Mouse (Mus musculus) embryonic facial prominence, embryonic 11.5 days (tissue): ENCODE measurements at regions not wholly inside any gene's neighbourhood (a gene's known extent, or its start where the extent isn't known, plus 50 kb on each side); places are given as distances from the start of the nearest gene placed in this dataset.

Experiments
- ATAC-seq: fragments of 200-750 bp; cut with Nextera tagmentation; replicated peaks from 2 replicates; pipeline ENCODE4 v1.8.0; 2017; ENCODE audit warnings: low read depth; ENCODE audit not compliant: insufficient number of reproducible peaks, low FRiP score, low TSS enrichment
- DNase-seq: peaks from one replicate; pipeline ENCODE4 v3.0.0-alpha.2; 2015; ENCODE audit warnings: low spot score
- H3K27ac ChIP-seq: fragments of 300-500 bp; sonication (generic); replicated peaks from 2 replicates; pipeline ENCODE4 v1.5.1; 2014; ENCODE audit warnings: mild to moderate bottlenecking, low read depth, low read length, control low read depth
- H3K27me3 ChIP-seq: fragments of 300-500 bp; sonication (generic); 2 replicates; pipeline ENCODE4 v1.6.1; 2014; ENCODE audit warnings: mild to moderate bottlenecking, low read length, moderate library complexity, mixed read lengths; ENCODE audit not compliant: control insufficient read depth, insufficient read depth
- H3K36me3 ChIP-seq: fragments of 300-500 bp; sonication (generic); replicated peaks from 2 replicates; pipeline ENCODE4 v1.6.1; 2014; ENCODE audit warnings: low read depth, mild to moderate bottlenecking, low read length, moderate library complexity, mixed read lengths; ENCODE audit not compliant: control insufficient read depth, insufficient read depth
- H3K4me1 ChIP-seq: fragments of 300-500 bp; sonication (generic); 2 replicates; pipeline ENCODE4 v1.6.1; 2014; ENCODE audit warnings: low read length, mixed read lengths; ENCODE audit not compliant: control insufficient read depth, insufficient read depth
- H3K4me2 ChIP-seq: fragments of 300-500 bp; sonication (generic); 2 replicates; pipeline ENCODE4 v1.6.1; 2014; ENCODE audit warnings: low read depth, mild to moderate bottlenecking, control low read depth, low read length, moderate library complexity
- H3K4me3 ChIP-seq: fragments of 300-500 bp; sonication (generic); 2 replicates; pipeline ENCODE4 v1.5.1; 2014; ENCODE audit warnings: low read depth, low read length, control low read depth
- H3K9ac ChIP-seq: fragments of 300-500 bp; sonication (generic); replicated peaks from 2 replicates; pipeline ENCODE4 v1.6.1; 2014; ENCODE audit warnings: mild to moderate bottlenecking, control low read depth, low read length
- H3K9me3 ChIP-seq: fragments of 300-500 bp; sonication (generic); replicated peaks from 2 replicates; pipeline ENCODE4 v1.6.1; 2016; ENCODE audit warnings: mild to moderate bottlenecking, low read length, inconsistent platforms, mixed read lengths; ENCODE audit not compliant: control insufficient read depth
- WGBS: fragments of 180-500 bp; shearing (Covaris S2); extraction: QIAGEN DNeasy Blood & Tissue Kit; methylation state at CpG from one replicate; pipeline ENCODE4 v1.1.7; 2014; 5-methylcytosine and 5-hydroxymethylcytosine counted together

DNA sequence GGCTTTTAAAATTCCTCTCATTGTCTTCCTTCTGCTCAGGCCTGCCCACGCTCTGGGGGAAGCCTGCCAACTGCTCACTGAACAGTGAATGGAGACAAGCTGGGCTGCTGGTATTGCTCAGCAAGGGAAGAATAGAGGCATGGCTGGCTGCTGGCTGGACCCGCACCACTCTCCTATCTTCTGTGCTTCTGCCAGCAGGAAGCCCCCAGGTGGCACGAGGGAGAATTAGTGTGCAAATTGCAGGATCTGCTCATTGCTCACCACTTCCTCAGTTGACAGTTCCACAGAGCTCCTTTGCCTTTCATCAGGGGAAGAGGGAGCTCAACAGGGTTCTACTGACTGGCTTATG lies 209.9 kb upstream of the Tet2 start:
- Histone ChIP-seq H3K4me3 (no peak overlapping the region), H3K4me1 (no peaks in the 10 kb centered on the region), H3K9ac (no peak overlapping the region), H3K4me2 (no peak overlapping the region), H3K27ac (no peak overlapping the region), H3K9me3 (no peaks in the 10 kb centered on the region), H3K27me3 (no peaks in the 10 kb centered on the region), H3K36me3 (no peaks in the 10 kb centered on the region)
- WGBS, result 17% methylated on average over 3 of the region's 3 CpGs
- no peak for DNase-seq
- no peak for ATAC-seq

- Histone ChIP-seq H3K9me3 (no peaks in the 10 kb centered on the region), H3K27ac (no peak overlapping the region), H3K36me3 (no peaks in the 10 kb centered on the region), H3K4me3 (no peak overlapping the region), H3K4me1 (no peaks in the 10 kb centered on the region), H3K9ac (no peak overlapping the region), H3K27me3 (no peaks in the 10 kb centered on the region), H3K4me2 (no peak overlapping the region)
- ATAC-seq (no peak), DNase-seq (no peak)
- 63% methylated on average over 12 of the region's 12 CpGs for WGBS
These were observed 212.9 kb upstream of the Tet2 start for GRCm38 (mm10) chr3:133757756-133758420.

GRCm38 (mm10) chr3:133758421-133758820 lies 213.5 kb upstream of the Tet2 start:
- H3K9ac ChIP-seq, result no peak overlapping the region
- ATAC-seq, result no peak
- H3K4me2 ChIP-seq, result no peak overlapping the region
- H3K36me3 ChIP-seq, result no peaks in the 10 kb centered on the region
- DNase-seq, result no peak
- H3K27me3 ChIP-seq, result no peaks in the 10 kb centered on the region
- H3K9me3 ChIP-seq, result no peaks in the 10 kb centered on the region
- 31% methylated on average over 4 of the region's 4 CpGs for WGBS
- no peaks in the 10 kb centered on the region for H3K4me1 ChIP-seq
- no peak overlapping the region for H3K27ac ChIP-seq
- no peak overlapping the region for H3K4me3 ChIP-seq

DNA sequence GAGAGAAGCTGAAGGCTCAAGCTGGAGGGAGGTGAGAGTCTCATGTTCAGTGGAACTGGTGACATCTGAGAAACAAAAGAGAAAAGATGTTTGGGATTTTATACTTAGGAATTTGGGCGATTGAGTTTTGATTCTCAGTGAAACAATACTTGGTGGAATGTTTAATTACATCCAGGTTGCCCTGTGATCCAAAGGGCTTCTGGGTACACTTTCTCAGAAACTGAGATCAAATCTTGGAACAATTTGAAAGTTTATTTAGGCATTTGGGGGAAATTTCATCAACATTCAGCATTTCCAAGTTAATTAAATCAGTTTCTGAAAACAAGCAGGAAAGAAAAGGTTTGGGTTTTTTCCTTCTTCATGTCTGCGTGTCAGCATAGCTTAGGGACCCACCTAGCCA lies 214.7 kb upstream of the Tet2 start:
- no peak for ATAC-seq
- no peak overlapping the region for H3K9ac ChIP-seq
- no peak overlapping the region for H3K4me2 ChIP-seq
- WGBS, result 40% methylated on average over 2 of the region's 2 CpGs
- no peaks in the 10 kb centered on the region for H3K27me3 ChIP-seq
- H3K4me1 ChIP-seq, result no peaks in the 10 kb centered on the region
- peak; percentile 21 for DNase-seq
- H3K36me3 ChIP-seq, result no peaks in the 10 kb centered on the region
- no peak overlapping the region for H3K27ac ChIP-seq
- H3K4me3 ChIP-seq, result no peak overlapping the region
- H3K9me3 ChIP-seq, result no peaks in the 10 kb centered on the region

- H3K27ac ChIP-seq, result no peak overlapping the region
- no peak for DNase-seq
- no peaks in the 10 kb centered on the region for H3K27me3 ChIP-seq
- no peak overlapping the region for H3K4me3 ChIP-seq
- WGBS, result 70% methylated on average over 1 of the region's 1 CpGs
- no peaks in the 10 kb centered on the region for H3K36me3 ChIP-seq
- ATAC-seq, result no peak
- H3K9ac ChIP-seq, result no peak overlapping the region
- H3K9me3 ChIP-seq, result no peaks in the 10 kb centered on the region
- H3K4me1 ChIP-seq, result no peaks in the 10 kb centered on the region
- no peak overlapping the region for H3K4me2 ChIP-seq
These were observed 215.3 kb upstream of the Tet2 start for GRCm38 (mm10) chr3:133760221-133760620.

DNA sequence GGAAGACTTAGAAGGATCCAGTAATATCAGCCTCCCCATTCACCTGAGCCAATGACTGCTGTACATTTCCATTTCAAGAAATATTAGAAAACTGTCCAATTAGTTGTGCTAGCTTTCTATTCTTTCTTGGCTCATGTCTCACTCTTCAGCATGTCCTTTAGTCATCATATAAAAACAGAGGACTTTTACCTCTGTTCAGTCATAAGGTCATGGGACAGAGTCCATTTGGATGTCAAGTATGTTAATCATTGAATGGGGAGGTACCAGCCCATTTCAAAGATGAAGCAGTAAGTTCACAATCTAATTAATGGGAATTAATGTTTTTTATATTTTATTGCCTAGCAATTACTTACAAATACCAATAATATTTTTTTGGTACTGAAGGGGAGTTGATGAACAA lies 218.8 kb upstream of the Tet2 start:
- Histone ChIP-seq H3K9ac (no peak overlapping the region), H3K4me3 (no peak overlapping the region), H3K27me3 (no peaks in the 10 kb centered on the region), H3K4me2 (no peak overlapping the region), H3K9me3 (no peaks in the 10 kb centered on the region), H3K27ac (no peak overlapping the region), H3K4me1 (no peaks in the 10 kb centered on the region), H3K36me3 (no peaks in the 10 kb centered on the region)
- DNase-seq (no peak), ATAC-seq (no peak)

- H3K27ac ChIP-seq, result no peak overlapping the region
- ATAC-seq (no peak), DNase-seq (no peak)
- H3K4me3 ChIP-seq, result no peak overlapping the region
- WGBS, result 72% methylated on average over 2 of the region's 2 CpGs
- H3K36me3 ChIP-seq, result no peaks in the 10 kb centered on the region
- no peaks in the 10 kb centered on the region for H3K4me1 ChIP-seq
- no peak overlapping the region for H3K9ac ChIP-seq
- H3K27me3 ChIP-seq, result no peaks in the 10 kb centered on the region
- no peaks in the 10 kb centered on the region for H3K9me3 ChIP-seq
- H3K4me2 ChIP-seq, result no peak overlapping the region
These were observed 228.6 kb upstream of the Tet2 start for GRCm38 (mm10) chr3:133773490-133773889.

DNA sequence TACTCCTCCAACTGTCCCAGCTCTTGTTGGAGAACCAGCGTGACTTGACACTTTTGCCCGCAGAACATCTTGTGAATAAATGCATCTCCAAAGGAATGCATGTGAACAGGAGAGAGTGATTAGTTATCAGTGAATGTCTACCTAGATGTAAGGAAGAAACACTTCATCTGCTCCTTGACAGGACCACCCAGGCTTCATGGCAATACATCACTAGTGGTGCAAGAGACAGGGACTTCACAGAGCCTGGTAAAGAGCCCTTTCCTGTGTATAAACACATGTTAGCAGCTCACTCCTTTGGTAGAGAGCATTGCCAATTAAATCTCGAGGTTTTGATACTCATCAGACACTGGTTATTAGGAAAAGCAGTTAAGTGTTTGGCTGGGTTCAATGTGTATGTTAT lies 229.3 kb upstream of the Tet2 start:
- H3K4me1 ChIP-seq, result no peaks in the 10 kb centered on the region
- no peak for ATAC-seq
- H3K36me3 ChIP-seq, result no peaks in the 10 kb centered on the region
- no peak for DNase-seq
- no peaks in the 10 kb centered on the region for H3K9me3 ChIP-seq
- H3K27ac ChIP-seq, result no peak overlapping the region
- no peak overlapping the region for H3K9ac ChIP-seq
- 63% methylated on average over 3 of the region's 3 CpGs for WGBS
- no peak overlapping the region for H3K4me2 ChIP-seq
- H3K27me3 ChIP-seq, result no peaks in the 10 kb centered on the region
- no peak overlapping the region for H3K4me3 ChIP-seq
